Mouse (Mus musculus) MEL (cell line): Measurements from ENCODE around the gene Atxn7. TPM values are rescaled to one million over a fixed set of nuclear protein-coding genes. Genes with fewer than 3 reads are reported as not detected.

ENCODE experiments used
- DNase-seq: peaks from one replicate; pipeline ENCODE4 v3.0.0; 2011; ENCODE audit warnings: low read depth, low spot score
- H3K27ac ChIP-seq: 2 replicates; pipeline ENCODE4 v1.5.1; 2012; ENCODE audit warnings: low read depth, mild to moderate bottlenecking, control low read depth, low read length, moderate library complexity; ENCODE audit not compliant: control insufficient read depth
- H3K27me3 ChIP-seq, 2 experiments: fragments of 150-350 bp in 1 of 2; sonication (generic) in 1 of 2; 2 replicates each; pipeline ENCODE4 v1.6.1; 2012; ENCODE audit warnings: low read length in 2 of 2, mild to moderate bottlenecking in 2 of 2, improper control_type of control experiment in 1 of 2, moderate library complexity in 1 of 2; ENCODE audit not compliant: insufficient read depth in 2 of 2, control insufficient read depth in 1 of 2
- H3K36me3 ChIP-seq, 2 experiments: 2 replicates each; pipeline ENCODE4 v1.6.1; 2012 to 2014; ENCODE audit warnings: low read length in 2 of 2, improper control_type of control experiment in 1 of 2, inconsistent platforms in 1 of 2, mild to moderate bottlenecking in 1 of 2; ENCODE audit not compliant: insufficient read depth in 2 of 2, control insufficient read depth in 1 of 2
- H3K4me1 ChIP-seq, 2 experiments: fragments of 150-350 bp in 1 of 2; sonication (generic) in 1 of 2; 2 replicates each; pipeline ENCODE4 v1.6.1; 2012; ENCODE audit warnings: low read length in 2 of 2, improper control_type of control experiment in 1 of 2, mild to moderate bottlenecking in 1 of 2; ENCODE audit not compliant: insufficient read depth in 2 of 2, control insufficient read depth in 1 of 2
- H3K4me3 ChIP-seq, 2 experiments: fragments of 150-350 bp in 1 of 2; sonication (generic) in 1 of 2; 2 replicates each; pipeline ENCODE4 v1.5.1; 2012; ENCODE audit warnings: low read depth in 2 of 2, low read length in 2 of 2, mild to moderate bottlenecking in 2 of 2, moderate library complexity in 2 of 2, control low read depth in 1 of 2, improper control_type of control experiment in 1 of 2; ENCODE audit not compliant: control insufficient read depth in 1 of 2, insufficient read depth in 1 of 2
- H3K79me2 ChIP-seq: 2 replicates; pipeline ENCODE4 v1.6.1; 2012; ENCODE audit warnings: mild to moderate bottlenecking, low read length, moderate library complexity; ENCODE audit not compliant: control insufficient read depth, poor library complexity, insufficient read depth
- H3K9ac ChIP-seq: 2 replicates; pipeline ENCODE4 v1.6.1; 2012; ENCODE audit warnings: low read depth, mild to moderate bottlenecking, control low read depth, low read length, moderate library complexity; ENCODE audit not compliant: control insufficient read depth, poor library complexity, severe bottlenecking
- H3K9me3 ChIP-seq: fragments of 150-350 bp; sonication (generic); replicated peaks from 2 replicates; pipeline ENCODE4 v1.6.1; 2012; ENCODE audit warnings: mild to moderate bottlenecking, low read length, improper control_type of control experiment, moderate library complexity; ENCODE audit not compliant: insufficient read depth
- CHD1 ChIP-seq: IDR thresholded peaks from 2 replicates; pipeline ENCODE4 v1.6.1; 2012; ENCODE audit warnings: low read depth, mild to moderate bottlenecking, inconsistent platforms, low read length, improper control_type of control experiment
- CHD2 ChIP-seq: IDR thresholded peaks from 2 replicates; pipeline ENCODE4 v1.6.1; 2011; ENCODE audit warnings: low read length, improper control_type of control experiment
- EP300 ChIP-seq, 2 experiments: IDR thresholded peaks; 2 replicates each; pipeline ENCODE4 v1.6.1; 2011; ENCODE audit warnings: improper control_type of control experiment in 2 of 2, low read length in 2 of 2, low read depth in 1 of 2, mild to moderate bottlenecking in 1 of 2
- GABPA ChIP-seq: IDR thresholded peaks from 2 replicates; pipeline ENCODE4 v1.6.1; 2012; ENCODE audit warnings: low read depth, mild to moderate bottlenecking, inconsistent platforms, low read length, improper control_type of control experiment, moderate library complexity
- GATA1 ChIP-seq: IDR thresholded peaks from 2 replicates; pipeline ENCODE4 v1.6.1; 2011; ENCODE audit warnings: low read depth, low read length, improper control_type of control experiment
- HCFC1 ChIP-seq: IDR thresholded peaks from 2 replicates; pipeline ENCODE4 v1.6.1; 2012; ENCODE audit warnings: low read depth, mild to moderate bottlenecking, inconsistent platforms, low read length, improper control_type of control experiment, moderate library complexity
- KAT2A ChIP-seq: conservative IDR thresholded peaks from 2 replicates; pipeline ENCODE4 v1.6.1; 2012; ENCODE audit warnings: low read depth, low read length, improper control_type of control experiment, inconsistent platforms
- MAZ ChIP-seq: IDR thresholded peaks from 2 replicates; pipeline ENCODE4 v1.6.1; 2012; ENCODE audit warnings: low read depth, mild to moderate bottlenecking, inconsistent platforms, low read length, improper control_type of control experiment
- MEF2A ChIP-seq: IDR thresholded peaks from 2 replicates; pipeline ENCODE4 v1.6.1; 2014; ENCODE audit warnings: low read depth, mild to moderate bottlenecking, inconsistent platforms, low read length, improper control_type of control experiment; ENCODE audit not compliant: poor library complexity, insufficient replicate concordance, severe bottlenecking; ENCODE audit errors: extremely low read depth
- MXI1 ChIP-seq: IDR thresholded peaks from 2 replicates; pipeline ENCODE4 v1.6.1; 2011; ENCODE audit warnings: mild to moderate bottlenecking, low read depth, low read length, improper control_type of control experiment
- NELFE ChIP-seq: IDR thresholded peaks from 2 replicates; pipeline ENCODE4 v1.6.1; 2011; ENCODE audit warnings: low read depth, low read length, improper control_type of control experiment
- POLR2AphosphoS5 ChIP-seq: IDR thresholded peaks from 2 replicates; pipeline ENCODE4 v1.6.1; 2012; ENCODE audit warnings: low read depth, borderline replicate concordance, mild to moderate bottlenecking, inconsistent platforms, low read length, moderate library complexity, mixed read lengths
- RAD21 ChIP-seq: IDR thresholded peaks from 2 replicates; pipeline ENCODE4 v1.6.1; 2011; ENCODE audit warnings: mild to moderate bottlenecking, low read depth, low read length, improper control_type of control experiment
- RCOR1 ChIP-seq: IDR thresholded peaks from 2 replicates; pipeline ENCODE4 v1.6.1; 2012; ENCODE audit warnings: low read depth, mild to moderate bottlenecking, inconsistent platforms, low read length, improper control_type of control experiment
- SIN3A ChIP-seq: IDR thresholded peaks from 2 replicates; pipeline ENCODE4 v1.6.1; 2012; ENCODE audit warnings: low read length, improper control_type of control experiment, inconsistent platforms
- SMC3 ChIP-seq: IDR thresholded peaks from 2 replicates; pipeline ENCODE4 v1.6.1; 2011; ENCODE audit warnings: low read depth, low read length, improper control_type of control experiment
- TBP ChIP-seq: IDR thresholded peaks from 2 replicates; pipeline ENCODE4 v1.8.0; 2011; ENCODE audit warnings: low read depth, low read length, improper control_type of control experiment
- TCF12 ChIP-seq: IDR thresholded peaks from 2 replicates; pipeline ENCODE4 v1.6.1; 2014; ENCODE audit warnings: low read depth, mild to moderate bottlenecking, inconsistent platforms, low read length, improper control_type of control experiment, moderate library complexity
- polyA plus RNA-seq, 2 experiments: library from polyadenylated mRNA; stranded (reverse) in 1 of 2; unstranded in 1 of 2; fragments of >175 nt in 1 of 2; fragments of >200 nt in 1 of 2; gene quantifications; 2 replicates each; pipeline versions ENCODE4 v1.2.1 to v1.2.4; 2012; ENCODE audit warnings: low replicate concordance in 2 of 2, low read depth in 1 of 2; ENCODE audit not compliant: insufficient read length in 2 of 2, insufficient read depth in 1 of 2, missing spikeins in 1 of 2
- total RNA-seq: library from RNA; depleted of rRNA; stranded (reverse); fragments of 300-350 nt; gene quantifications from 2 replicates; pipeline ENCODE4 v1.2.3, GENCODE M21; 2012

Gene Atxn7
- total and polyA plus RNA-seq, 3 experiments, result 2.3 to 7.7 TPM; not detected in 1

DNA sequence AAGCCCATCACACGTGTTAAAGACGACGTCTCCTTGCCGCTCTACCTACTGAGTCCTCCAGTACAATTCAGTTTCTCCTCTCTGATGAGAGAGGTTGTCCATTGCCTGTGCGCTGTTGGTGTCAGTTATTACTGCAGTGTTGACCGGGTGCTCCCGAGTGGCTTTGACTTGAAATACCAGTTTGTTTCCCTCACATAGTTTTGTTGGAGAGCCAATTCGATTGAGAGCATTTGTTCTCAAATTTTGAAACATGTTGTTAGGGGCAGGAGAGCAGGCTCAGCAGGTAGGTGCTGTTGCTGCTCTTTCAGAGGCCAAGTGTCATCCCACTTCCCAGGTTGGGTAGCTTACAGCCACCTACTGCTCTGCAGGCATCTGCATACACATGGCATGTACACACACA is 122.6 kb downstream of the Atxn7 start:
- Histone ChIP-seq H3K79me2 (no peaks in the 10 kb centered on the region), H3K4me3 (no peak overlapping the region), H3K4me1 (peaks cover 12% of the 10 kb centered on the region in 2 experiments), H3K27me3 (no peaks in the 10 kb centered on the region), H3K36me3 (peaks cover 0 to 20% of the 10 kb centered on the region in 2 experiments; a peak in 2 of 4 replicates), H3K9ac (no peak overlapping the region), H3K27ac (no peak overlapping the region), H3K9me3 (no peaks in the 10 kb centered on the region)
- no peak for DNase-seq
- TF ChIP-seq SMC3, result no peak
- no peak for TF ChIP-seq CHD2
- TF ChIP-seq CHD1, result no peak
- no peak for TF ChIP-seq POLR2AphosphoS5
- no peak for TF ChIP-seq MAZ

DNA sequence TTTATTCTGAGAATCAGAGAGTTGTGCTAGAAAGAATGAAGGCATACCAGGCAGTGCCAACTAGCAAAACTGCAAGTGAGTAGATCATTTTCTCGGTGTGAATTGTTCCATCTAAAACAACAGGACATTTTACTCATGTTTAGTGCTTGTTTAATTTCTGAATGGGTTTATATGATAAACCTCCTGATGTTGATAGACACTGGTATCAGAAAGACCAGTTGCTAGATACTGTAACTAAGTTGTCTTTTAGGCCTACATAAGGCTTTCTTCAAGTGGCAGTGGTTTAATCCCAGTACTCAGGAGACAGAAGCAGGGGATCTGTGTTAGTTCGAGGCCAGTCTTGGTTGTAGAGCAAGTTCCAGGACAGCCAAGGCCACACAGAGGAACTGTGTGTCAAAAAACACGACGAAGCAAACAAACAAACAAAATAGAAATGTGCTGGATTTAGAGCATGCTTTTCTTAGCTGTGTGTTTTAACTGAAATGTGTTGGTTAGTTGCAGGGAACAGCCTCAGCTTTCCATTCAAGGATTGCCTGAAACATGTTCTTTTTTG is 125.5 kb downstream of the Atxn7 start:
- TF ChIP-seq TCF12 (peak; percentile 64; the same call in 1 of the 2 replicates), GABPA (no peak), CHD1 (no peak), KAT2A (no peak), TBP (0 out of 2 replicates have a peak, but pooled peaks have one; percentile 42), MXI1 (no peak), RCOR1 (no peak), NELFE (no peak), MAZ (no peak), SIN3A (no peak), GATA1 (peak; percentile 67; the same call in 1 of the 2 replicates), HCFC1 (no peak), SMC3 (no peak), EP300 (IDR thresholded peaks at IDR 0.05; ENCODE audit: low read depth in 1 of 2, low read length in 2 of 2) (peak; percentile 55 to 69; a peak in 3 of 4 replicates), MEF2A (no peak), RAD21 (no peak)
- H3K27ac ChIP-seq, result peak overlapping the region; percentile 99
- H3K9ac ChIP-seq, result peak overlapping the region; percentile 15; the same call in 1 of the 2 replicates
- no peak overlapping the region for H3K4me3 ChIP-seq
- peak; percentile 48 for DNase-seq
- no peaks in the 10 kb centered on the region for H3K27me3 ChIP-seq
- H3K4me1 ChIP-seq, result peaks cover 19 to 20% of the 10 kb centered on the region in 2 experiments
- no peaks in the 10 kb centered on the region for H3K9me3 ChIP-seq
- no peaks in the 10 kb centered on the region for H3K79me2 ChIP-seq
- H3K36me3 ChIP-seq, result peaks cover 2 to 31% of the 10 kb centered on the region in 2 experiments; a peak in 2 of 4 replicates
